Comparison of ENCODE assay signal across 8 mouse cellular contexts in the genomic region with DNA sequence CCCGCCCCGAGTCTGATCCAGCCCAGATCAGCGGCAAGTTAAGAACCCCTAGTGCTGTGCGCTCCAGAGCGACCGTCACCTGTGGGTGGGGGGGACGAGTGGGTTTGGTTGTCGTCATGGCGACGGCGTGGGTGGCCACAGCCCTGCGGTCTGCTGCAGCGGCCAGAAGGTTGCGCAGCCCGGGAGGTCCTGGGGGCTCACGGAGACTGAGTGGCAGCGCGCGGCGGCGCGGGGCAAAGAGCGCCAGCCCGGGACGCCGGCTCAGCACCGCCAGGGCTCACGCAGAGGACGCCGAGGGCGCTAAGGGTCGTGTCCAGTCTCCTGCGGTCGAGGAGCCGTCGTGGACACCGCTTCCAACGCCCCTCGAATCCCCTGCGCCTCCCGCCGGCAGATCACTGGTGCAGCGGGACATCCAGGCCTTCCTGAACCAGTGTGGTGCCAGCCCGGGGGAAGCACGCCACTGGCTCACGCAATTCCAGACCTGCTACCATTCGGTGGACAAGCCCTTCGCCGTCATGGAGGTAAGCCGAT. TPM values are rescaled to one million over a fixed set of nuclear protein-coding genes. Genes with fewer than 3 reads are reported as not detected.
DNase-seq lines count a peak whose midpoint lies in the region; ATAC-seq and TF ChIP-seq lines count a peak whose summit lies in the region.

A gene (plus strand): TSS at position 43 of the 531 bp plus-strand sequence.

- H3K4me2 ChIP-seq in kidney, embryonic 16.5 days (replicated peaks; ENCODE audit: low read depth, low read length): peak within 1 kb of the TSS; percentile 59
- H3K4me2 ChIP-seq in embryonic facial prominence, embryonic 11.5 days (ENCODE audit: low read depth, low read length): peak within 1 kb of the TSS; percentile 43
- H3K4me2 ChIP-seq in neural tube, embryonic 15.5 days: peak within 1 kb of the TSS; percentile 49

- no peak for DNase-seq in kidney, postnatal 14 days
- no peak for DNase-seq in embryonic facial prominence, embryonic 11.5 days (ENCODE audit: low spot score)
- no peak for DNase-seq in large intestine, adult 2 months (ENCODE audit: low read depth, low spot score)
- DNase-seq in left cerebral cortex, postnatal 10 days (ENCODE audit: extremely low spot score in 1 of 2, low spot score in 2 of 2): no peak
- no peak for DNase-seq in urinary bladder, postnatal 14 days (ENCODE audit: low spot score)
- DNase-seq in layer of hippocampus, adult 2 months (ENCODE audit: low spot score in 2 of 2): no peak

- H3K36me3 ChIP-seq in kidney, embryonic 16.5 days (ENCODE audit: insufficient read depth, low read length): no peaks in the 10 kb centered on the region
- H3K36me3 ChIP-seq in embryonic facial prominence, embryonic 11.5 days (replicated peaks; ENCODE audit: control insufficient read depth, insufficient read depth, low read depth, low read length): no peaks in the 10 kb centered on the region
- no peaks in the 10 kb centered on the region for H3K36me3 ChIP-seq in neural tube, embryonic 15.5 days

- intact Hi-C loops in left cerebral cortex, postnatal 10 days (cut with DNase I): no loop called here

- no peaks in the 10 kb centered on the region for H3K9me3 ChIP-seq in kidney, embryonic 16.5 days (ENCODE audit: low read length)
- H3K9me3 ChIP-seq in embryonic facial prominence, embryonic 11.5 days (replicated peaks; ENCODE audit: control insufficient read depth, low read length): no peaks in the 10 kb centered on the region
- no peaks in the 10 kb centered on the region for H3K9me3 ChIP-seq in neural tube, embryonic 15.5 days (replicated peaks)

- 1% methylated on average over 50 of the region's 50 CpGs for WGBS in kidney, embryonic 16.5 days
- 1% methylated on average over 50 of the region's 50 CpGs for WGBS in embryonic facial prominence, embryonic 11.5 days
- WGBS in large intestine, adult 2 months: under 1% methylated on average over 50 of the region's 50 CpGs
- WGBS in neural tube, embryonic 15.5 days: under 1% methylated on average over 48 of the region's 50 CpGs

- H3K9ac ChIP-seq in kidney, embryonic 16.5 days (replicated peaks; ENCODE audit: low read length): peak within 1 kb of the TSS; percentile 38; the same call in 1 of the 2 replicates
- H3K9ac ChIP-seq in embryonic facial prominence, embryonic 11.5 days (replicated peaks; ENCODE audit: low read length): no peak within 1 kb of the TSS
- H3K9ac ChIP-seq in neural tube, embryonic 15.5 days (replicated peaks): no peak within 1 kb of the TSS

- H3K4me3 ChIP-seq in kidney, embryonic 16.5 days (ENCODE audit: low read length): peak within 1 kb of the TSS; percentile 40
- H3K4me3 ChIP-seq in embryonic facial prominence, embryonic 11.5 days (ENCODE audit: low read depth, low read length): peak within 1 kb of the TSS; percentile 24
- peak within 1 kb of the TSS; percentile 25 for H3K4me3 ChIP-seq in neural tube, embryonic 15.5 days (replicated peaks)
- no peak within 1 kb of the TSS for H3K4me3 ChIP-seq in layer of hippocampus, adult 2 months

- peaks cover 55% of the 10 kb centered on the region for H3K27me3 ChIP-seq in kidney, embryonic 16.5 days (ENCODE audit: insufficient read depth, low read length)
- peaks cover 44% of the 10 kb centered on the region for H3K27me3 ChIP-seq in embryonic facial prominence, embryonic 11.5 days (ENCODE audit: control insufficient read depth, insufficient read depth, low read length)
- H3K27me3 ChIP-seq in neural tube, embryonic 15.5 days (replicated peaks): peaks cover 74% of the 10 kb centered on the region

- TF ChIP-seq CTCF in layer of hippocampus, adult 2 months (conservative IDR thresholded peaks at IDR 0.05): no peak

- ATAC-seq in kidney, embryonic 16.5 days (ENCODE audit: low FRiP score, low TSS enrichment): peak; percentile 24; the same call in 1 of the 2 replicates
- ATAC-seq in embryonic facial prominence, embryonic 11.5 days (replicated peaks; ENCODE audit: insufficient number of reproducible peaks, low FRiP score, low TSS enrichment, low read depth): peak; percentile 36; the same call in 1 of the 2 replicates
- no peak for ATAC-seq in neural tube, embryonic 15.5 days (ENCODE audit: low FRiP score)

- H3K27ac ChIP-seq in kidney, embryonic 16.5 days (ENCODE audit: low read length): no peak within 1 kb of the TSS
- no peak within 1 kb of the TSS for H3K27ac ChIP-seq in embryonic facial prominence, embryonic 11.5 days (replicated peaks; ENCODE audit: low read depth, low read length)
- H3K27ac ChIP-seq in neural tube, embryonic 15.5 days (replicated peaks): no peak within 1 kb of the TSS
- no peak within 1 kb of the TSS for H3K27ac ChIP-seq in layer of hippocampus, adult 2 months

- peaks cover 22% of the 10 kb centered on the region; the same call in 1 of the 2 replicates for H3K4me1 ChIP-seq in kidney, embryonic 16.5 days (ENCODE audit: insufficient read depth, low read length)
- H3K4me1 ChIP-seq in embryonic facial prominence, embryonic 11.5 days (ENCODE audit: control insufficient read depth, insufficient read depth, low read length): no peaks in the 10 kb centered on the region
- peaks cover 23% of the 10 kb centered on the region for H3K4me1 ChIP-seq in neural tube, embryonic 15.5 days

RNA-seq across cellular contexts. Expression of the gene that starts here (rescaled TPM):
- polyA plus RNA-seq in kidney, embryonic 16.5 days (2015; fragmentation: Nextera tagmentation; extraction: Ambion mirVana): 0.10 and 0.17 TPM in 2 replicates
- polyA plus RNA-seq in embryonic facial prominence, embryonic 11.5 days (2014; fragmentation: Nextera tagmentation; extraction: Ambion mirVana): not detected in 2 replicates
- polyA plus RNA-seq in large intestine, adult 2 months (2012; rRNA removed): 48.7 and 73.1 TPM in 2 replicates
- 0.10 TPM in 1 of 2 replicates, not detected in the other for polyA plus RNA-seq in neural tube, embryonic 15.5 days (2015; fragmentation: Nextera tagmentation; extraction: Ambion mirVana)
- total RNA-seq in left cerebral cortex, postnatal 10 days (2021): under 1 TPM in 1 of 2 experiments, not detected in 1; 0.20 TPM
- not detected for total RNA-seq in layer of hippocampus, adult 2 months (2021)

Comparison
In these comparisons a context has a peak if more than half of its experiments do, and no peak if none do; other contexts are left out.
1. RNA of the gene that starts here (polyA plus RNA-seq): 48.7 to 73.1 TPM in large intestine, adult 2 months; 0.10 to 0.17 TPM in kidney, embryonic 16.5 days, 0.10 TPM in neural tube, embryonic 15.5 days and not detected in embryonic facial prominence, embryonic 11.5 days; every median in the first group is over 10 times any median in the second.
2. Peak in ATAC-seq, H3K4me3 ChIP-seq, H3K9ac ChIP-seq and H3K4me2 ChIP-seq in kidney, embryonic 16.5 days; RNA of the gene not detected or under 1 TPM.
3. Peak in ATAC-seq, H3K4me3 ChIP-seq and H3K4me2 ChIP-seq in embryonic facial prominence, embryonic 11.5 days; RNA of the gene not detected or under 1 TPM.
4. Peak in every context shown above with its lines, with median percentiles within 50 percentile points of each other: H3K4me2 ChIP-seq.